10 mouse cellular contexts compared by ENCODE assay signal in the genomic region with DNA sequence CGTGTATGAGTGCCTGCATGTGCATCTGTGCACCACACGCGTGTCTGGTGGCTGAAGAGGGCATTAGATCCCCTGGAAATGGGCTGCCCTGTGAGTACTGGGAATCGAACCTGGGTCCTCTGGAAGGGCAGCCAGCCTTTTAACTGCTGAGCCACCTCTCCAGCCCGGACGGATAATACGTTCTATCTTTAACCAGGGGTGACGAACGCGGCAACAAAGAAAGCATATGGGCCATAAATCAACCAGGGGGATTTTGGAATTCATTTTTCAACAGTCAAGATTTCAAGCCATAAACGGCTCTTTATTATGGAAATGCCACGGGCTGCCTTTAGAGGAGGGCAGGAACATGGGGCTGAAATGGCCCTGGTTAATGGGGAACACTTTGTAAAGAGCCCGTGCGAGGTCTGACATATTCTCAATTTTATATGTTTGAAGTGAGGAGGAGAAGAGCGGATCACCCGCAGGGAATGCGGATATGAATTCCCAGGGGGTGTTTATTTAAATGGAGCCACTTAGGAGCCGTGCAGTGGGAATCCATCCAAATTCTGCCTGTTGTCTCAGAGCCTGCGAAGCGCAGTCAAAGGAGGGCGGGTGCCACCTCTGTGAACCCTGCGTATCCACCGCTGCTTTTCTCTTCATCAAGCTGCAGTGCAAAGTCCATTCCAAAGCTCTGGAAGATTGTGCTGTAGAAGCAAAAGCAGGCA.
DNase-seq lines count a peak whose midpoint lies in the region; ATAC-seq lines count a peak whose summit lies in the region.
"Had no signal": no experiment of that assay in that cellular context is flagged by ENCODE, and none has a peak within 500 bp of the region (broad histone marks: within the 10 kb centered on the region; RNA-seq: fewer than 3 reads in every experiment).

No protein-coding gene starts in this region.

- H3K9ac ChIP-seq in forebrain, embryonic 11.5 days (ENCODE audit: low read length) = 0 out of 2 replicates have a peak overlapping the region, but pooled peaks have one; percentile 12
- H3K9ac ChIP-seq: liver, embryonic 14.5 days had no signal

- no peak overlapping the region for H3K4me2 ChIP-seq in forebrain, embryonic 11.5 days (ENCODE audit: low read depth, low read length, severe bottlenecking)

- intact Hi-C loops in gastrocnemius, postnatal 14 days (cut with DNase I; ENCODE audit: low total_unique reads) = no loop called here

- no peak overlapping the region for H3K4me3 ChIP-seq in forebrain, embryonic 11.5 days (ENCODE audit: low read depth, low read length)
- no peak overlapping the region for H3K4me3 ChIP-seq in forebrain, embryonic 10.5 days

- ATAC-seq in forebrain, embryonic 11.5 days (replicated peaks; ENCODE audit: low FRiP score) = no peak
- no peak for ATAC-seq in megakaryocyte progenitor cell, adult 5-6 weeks (replicated peaks; ENCODE audit: poor library complexity)
- ATAC-seq: activated CD4-positive, CD25-positive, alpha-beta regulatory T cell, adult 4 months had no signal

- no peaks in the 10 kb centered on the region for H3K27me3 ChIP-seq in forebrain, embryonic 11.5 days (ENCODE audit: control insufficient read depth, insufficient read depth, low read length)
- H3K27me3 ChIP-seq in forebrain, embryonic 10.5 days (ENCODE audit: poor library complexity, severe bottlenecking) = peaks cover 10% of the 10 kb centered on the region; the same call in 1 of the 2 replicates

- no peaks in the 10 kb centered on the region for H3K9me3 ChIP-seq in forebrain, embryonic 11.5 days (ENCODE audit: control insufficient read depth, low read length)
- H3K9me3 ChIP-seq in forebrain, embryonic 10.5 days = no peaks in the 10 kb centered on the region

- no peak overlapping the region for H3K27ac ChIP-seq in forebrain, embryonic 11.5 days (ENCODE audit: low read depth, low read length)
- H3K27ac ChIP-seq in forebrain, embryonic 10.5 days = no peak overlapping the region
- H3K27ac ChIP-seq: liver, embryonic 14.5 days had no signal

- 69% methylated on average over 23 of the region's 23 CpGs for WGBS in forebrain, embryonic 11.5 days
- 80% methylated on average over 23 of the region's 23 CpGs for WGBS in forebrain, embryonic 10.5 days

- no peak for DNase-seq in forebrain, embryonic 11.5 days (ENCODE audit: low spot score)
- no peak for DNase-seq in forebrain, embryonic 10.5 days (ENCODE audit: extremely low spot score, low spot score)
- DNase-seq in embryo, embryonic 9.5 days (ENCODE audit: extremely low spot score) = peak; percentile 33
- peak; percentile 76 for DNase-seq in kidney, adult 11 months
- peak; percentile 55 for DNase-seq in lung, postnatal 36 days
- no peak for DNase-seq in Muller cell, postnatal 12 days (ENCODE audit: inconsistent ontology term)
- DNase-seq in gastrocnemius, postnatal 14 days = no peak

- H3K36me3 ChIP-seq in forebrain, embryonic 11.5 days (ENCODE audit: control insufficient read depth, insufficient read depth, low read length) = no peaks in the 10 kb centered on the region
- H3K36me3 ChIP-seq in forebrain, embryonic 10.5 days (replicated peaks) = no peaks in the 10 kb centered on the region

- H3K4me1 ChIP-seq in forebrain, embryonic 11.5 days (replicated peaks; ENCODE audit: control insufficient read depth, insufficient read depth, low read length) = peaks cover 6% of the 10 kb centered on the region
- H3K4me1 ChIP-seq in forebrain, embryonic 10.5 days = peaks cover 26% of the 10 kb centered on the region

Comparison
In these comparisons a context has a peak if more than half of its experiments do, and no peak if none do; other contexts are left out.
1. DNase-seq: peak in embryo, embryonic 9.5 days (single experiment), kidney, adult 11 months (single experiment) and lung, postnatal 36 days (single experiment); none in forebrain, embryonic 11.5 days (single experiment), forebrain, embryonic 10.5 days (single experiment), Muller cell, postnatal 12 days (single experiment) and gastrocnemius, postnatal 14 days (single experiment).